Mouse (Mus musculus) hindbrain, embryonic 10.5 days (tissue): ENCODE data around the gene Ubqln4. TPM values are rescaled to one million over a fixed set of nuclear protein-coding genes. Genes with fewer than 3 reads are reported as not detected.
A peak's percentile ranks its signal among the peaks of the same experiment; 100 is the strongest.
"Not testable (repeated sequence)": the region's sequence is repeated elsewhere in the genome, so short reads cannot be mapped to it uniquely, and the experiment has no call there.

Experiments
- DNase-seq: peaks from one replicate; pipeline ENCODE4 v3.0.0-alpha.2; 2017; ENCODE audit warnings: low spot score
- H3K27ac ChIP-seq: fragments of 300-500 bp; sonication (generic); 2 replicates; pipeline ENCODE4 v1.5.1; 2016; ENCODE audit warnings: mild to moderate bottlenecking, moderate library complexity
- H3K27me3 ChIP-seq: fragments of 300-500 bp; sonication (generic); 2 replicates; pipeline ENCODE4 v1.6.1; 2016; ENCODE audit warnings: mild to moderate bottlenecking; ENCODE audit not compliant: poor library complexity, insufficient read depth, severe bottlenecking
- H3K36me3 ChIP-seq: fragments of 300-500 bp; sonication (generic); 2 replicates; pipeline ENCODE4 v1.6.1; 2016; ENCODE audit warnings: mild to moderate bottlenecking, moderate library complexity
- H3K4me1 ChIP-seq: fragments of 300-500 bp; sonication (generic); replicated peaks from 2 replicates; pipeline ENCODE4 v1.6.1; 2016; ENCODE audit warnings: mild to moderate bottlenecking
- H3K4me3 ChIP-seq: fragments of 300-500 bp; sonication (generic); 2 replicates; pipeline ENCODE4 v1.5.1; 2016; ENCODE audit warnings: mild to moderate bottlenecking, moderate library complexity
- H3K9me3 ChIP-seq: fragments of 300-500 bp; sonication (generic); 2 replicates; pipeline ENCODE4 v1.6.1; 2016; ENCODE audit warnings: mild to moderate bottlenecking, moderate library complexity
- WGBS: fragments of 180-500 bp; shearing (Covaris S2); methylation state at CpG from one replicate; pipeline ENCODE4 v1.1.7; 2016; 5-methylcytosine and 5-hydroxymethylcytosine counted together
- polyA plus RNA-seq: library from polyadenylated mRNA; unstranded; fragments of >200 nt; fragmentation: Nextera tagmentation; extraction: Ambion mirVana; gene quantifications from 2 replicates; pipeline ENCODE4 v1.2.1, GENCODE M21; 2016

Gene Ubqln4
- polyA plus RNA-seq, 1 experiment from 2014 or later = 72.5 TPM

DNA sequence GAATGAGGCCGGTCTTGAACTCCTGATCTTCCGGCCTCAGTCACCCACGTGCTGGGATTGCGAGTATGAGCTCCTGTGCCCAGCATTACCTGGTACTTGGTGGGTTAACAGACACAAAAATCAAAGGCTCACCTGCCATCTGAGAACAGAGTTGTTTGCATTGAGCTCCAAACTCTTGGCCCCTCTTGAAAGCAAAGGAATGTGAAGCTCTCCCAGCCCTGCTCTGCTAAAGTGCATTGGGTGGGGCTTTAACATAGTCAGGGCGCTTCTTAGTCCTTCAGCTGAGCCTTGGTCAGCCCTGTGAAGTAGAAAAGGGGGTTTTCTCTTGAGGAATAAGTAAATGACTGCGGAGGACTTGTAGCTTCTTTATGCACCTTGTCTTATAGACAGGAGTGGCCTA, 32.2 kb downstream of the Ubqln4 start:
- H3K27ac ChIP-seq = no peak overlapping the region
- DNase-seq = no peak
- H3K27me3 ChIP-seq = no peaks in the 10 kb centered on the region
- H3K9me3 ChIP-seq = no peaks in the 10 kb centered on the region
- H3K4me3 ChIP-seq = no peak overlapping the region
- WGBS = 95% methylated on average over 6 of the region's 6 CpGs
- H3K36me3 ChIP-seq = peaks cover 86% of the 10 kb centered on the region
- H3K4me1 ChIP-seq = peaks cover 10% of the 10 kb centered on the region

DNA sequence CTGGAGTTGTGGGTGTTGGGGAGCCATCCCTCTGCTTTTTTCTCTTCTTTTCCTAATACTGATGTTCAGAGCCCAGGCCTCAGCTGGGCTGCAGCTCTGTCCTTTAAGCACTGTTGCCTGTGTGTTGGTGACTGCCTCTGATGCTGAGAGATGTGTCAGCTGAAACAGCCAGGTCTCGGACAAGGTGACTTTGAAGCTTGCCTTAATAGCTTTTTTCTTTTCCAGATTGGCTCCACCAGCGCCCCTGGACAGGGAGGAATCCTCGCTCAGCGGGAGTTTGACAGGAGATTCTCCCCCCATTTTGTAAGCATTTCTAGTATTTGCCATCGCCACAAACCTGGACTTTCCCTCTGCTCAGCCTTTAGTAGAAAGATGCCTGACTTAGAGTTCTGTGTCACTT, 33.1 kb downstream of the Ubqln4 start:
- no peaks in the 10 kb centered on the region for H3K27me3 ChIP-seq
- peaks cover 15% of the 10 kb centered on the region for H3K4me1 ChIP-seq
- H3K4me3 ChIP-seq = no peak overlapping the region
- no peak for DNase-seq
- no peak overlapping the region for H3K27ac ChIP-seq
- peaks cover 77% of the 10 kb centered on the region for H3K36me3 ChIP-seq
- no peaks in the 10 kb centered on the region for H3K9me3 ChIP-seq
- WGBS = 94% methylated on average over 5 of the region's 5 CpGs

DNA sequence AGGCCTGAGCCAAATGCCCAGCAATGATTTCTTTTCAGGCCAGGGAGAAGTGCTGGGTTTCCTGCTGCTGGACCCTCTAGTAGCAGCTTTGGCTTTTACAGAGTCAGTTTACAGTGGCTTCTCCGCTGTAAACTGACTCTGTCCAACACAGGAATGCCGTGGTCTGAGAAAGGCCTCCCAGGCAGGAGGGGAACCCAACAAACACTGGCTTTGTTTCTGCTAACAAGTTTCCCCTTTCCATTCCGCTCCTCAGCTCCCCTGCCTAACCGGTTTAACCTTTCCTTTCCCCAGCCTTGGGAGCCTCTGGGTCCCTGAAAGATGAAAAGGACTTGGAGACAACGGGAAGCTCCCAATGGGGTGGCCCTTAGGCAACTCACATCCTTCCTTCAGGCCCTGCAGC, 36.7 kb downstream of the Ubqln4 start:
- H3K4me1 ChIP-seq = peaks cover 30% of the 10 kb centered on the region
- H3K27me3 ChIP-seq = no peaks in the 10 kb centered on the region
- no peak for DNase-seq
- peaks cover 43% of the 10 kb centered on the region for H3K36me3 ChIP-seq
- 18% methylated on average over 5 of the region's 5 CpGs for WGBS
- H3K4me3 ChIP-seq = no peak overlapping the region
- H3K9me3 ChIP-seq = no peaks in the 10 kb centered on the region
- peak overlapping the region; percentile 74 for H3K27ac ChIP-seq

DNA sequence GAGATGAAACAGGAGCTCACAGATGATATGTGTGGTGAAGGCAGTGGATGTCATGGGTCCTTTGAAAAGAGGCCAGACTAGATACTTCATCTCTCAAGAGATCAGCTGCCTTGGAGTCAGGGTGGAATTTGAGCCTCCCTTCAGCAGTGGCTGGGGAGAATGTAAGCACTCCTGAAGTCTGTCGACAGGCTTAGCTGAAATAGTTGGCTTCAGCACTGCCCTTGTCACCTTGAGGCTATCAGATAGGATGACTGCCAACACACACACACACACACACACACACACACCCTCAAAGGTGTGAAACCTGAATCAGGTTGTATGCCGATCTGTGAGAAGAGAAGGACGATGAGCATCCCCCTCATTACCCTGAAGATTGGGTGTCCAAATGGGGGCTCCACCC, 37.5 kb downstream of the Ubqln4 start:
- Histone ChIP-seq H3K36me3 (peaks cover 35% of the 10 kb centered on the region), H3K27ac (peak overlapping the region; percentile 77; the same call in 1 of the 2 replicates), H3K4me3 (no peak overlapping the region; the same call in 1 of the 2 replicates), H3K4me1 (peaks cover 30% of the 10 kb centered on the region), H3K27me3 (no peaks in the 10 kb centered on the region), H3K9me3 (no peaks in the 10 kb centered on the region)
- DNase-seq = no peak
- 54% methylated on average over 3 of the region's 3 CpGs for WGBS

DNA sequence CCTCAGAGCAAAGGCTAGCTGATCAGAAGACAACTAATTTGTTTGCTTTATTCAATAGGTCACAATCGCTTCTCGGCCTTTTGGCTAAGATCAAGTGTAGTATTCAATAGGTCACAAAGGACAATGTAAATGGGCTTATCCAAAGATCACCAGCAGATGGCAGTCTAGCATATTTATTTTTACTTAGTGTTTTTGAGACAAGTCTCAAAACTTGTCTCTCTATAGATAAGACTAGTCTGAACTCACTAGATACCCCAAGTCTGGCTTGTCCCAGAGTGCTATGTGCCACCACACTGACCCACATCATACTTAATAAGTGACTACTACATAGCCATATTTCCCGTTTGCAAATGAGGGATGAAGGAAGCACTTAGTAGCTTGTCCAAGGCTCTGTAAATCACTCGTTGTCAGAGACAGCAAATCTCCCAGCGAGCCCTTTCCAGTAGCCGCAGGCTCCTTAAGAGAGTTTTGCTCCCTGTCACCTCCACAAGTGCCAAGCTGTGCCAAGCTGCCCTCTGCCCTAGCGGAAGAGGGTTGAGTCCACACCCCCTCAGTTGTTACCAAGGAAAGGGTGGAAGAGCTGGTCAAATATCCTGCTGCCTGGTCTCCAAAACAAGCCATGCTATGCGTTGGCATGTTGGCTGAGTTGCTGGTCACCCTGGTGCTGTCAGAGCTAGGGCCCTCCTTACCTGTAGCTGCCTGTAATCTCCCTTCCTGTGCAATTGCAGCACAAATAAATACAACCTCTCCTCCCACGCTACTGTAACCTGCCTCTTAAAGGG, 38.6 kb downstream of the Ubqln4 start:
- DNase-seq = peak; percentile 35
- peak overlapping the region; percentile 77; the same call in 1 of the 2 replicates for H3K27ac ChIP-seq
- WGBS = 38% methylated on average over 9 of the region's 9 CpGs

DNA sequence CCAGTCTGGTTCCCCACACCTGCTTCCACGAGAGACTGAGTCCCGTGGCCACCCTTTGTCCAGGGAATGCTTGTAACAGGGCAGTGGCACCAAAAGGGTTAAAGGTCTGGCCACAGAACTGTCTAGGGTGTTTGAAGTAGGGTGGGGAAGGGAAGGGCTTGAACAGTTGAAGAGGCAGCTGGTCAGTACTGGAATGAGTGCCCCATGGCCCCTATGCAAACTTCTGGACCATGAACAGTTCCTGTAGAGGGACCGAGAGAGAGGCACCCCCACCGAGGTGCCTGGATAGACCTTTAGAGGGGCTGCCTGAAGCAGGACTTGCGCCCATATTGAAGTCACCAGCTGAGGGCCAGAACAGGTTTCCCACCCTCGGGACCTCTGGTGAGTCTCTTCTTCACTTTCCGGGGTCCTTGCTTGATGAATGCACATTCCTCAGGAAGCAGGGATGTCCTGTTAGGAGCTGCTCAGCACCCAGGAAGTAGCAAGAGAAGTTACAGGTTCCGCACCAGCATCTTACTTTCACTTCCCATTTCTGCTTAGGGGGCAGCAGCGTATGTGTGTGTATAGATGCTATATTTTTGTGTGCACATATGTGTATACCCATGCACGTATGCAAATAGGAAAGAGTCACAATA, 39.5 kb downstream of the Ubqln4 start:
- Histone ChIP-seq H3K36me3 (peaks cover 15% of the 10 kb centered on the region), H3K4me1 (peaks cover 30% of the 10 kb centered on the region), H3K9me3 (no peaks in the 10 kb centered on the region), H3K27me3 (no peaks in the 10 kb centered on the region), H3K4me3 (no peak overlapping the region), H3K27ac (no peak overlapping the region)
- DNase-seq = no peak
- WGBS = 77% methylated on average over 10 of the region's 10 CpGs

More for the DNA sequence above, 38.6 kb downstream of the Ubqln4 start:
- Histone ChIP-seq H3K9me3 (no peaks in the 10 kb centered on the region), H3K4me1 (peaks cover 30% of the 10 kb centered on the region), H3K27me3 (no peaks in the 10 kb centered on the region), H3K4me3 (no peak overlapping the region), H3K36me3 (peaks cover 24% of the 10 kb centered on the region)

DNA sequence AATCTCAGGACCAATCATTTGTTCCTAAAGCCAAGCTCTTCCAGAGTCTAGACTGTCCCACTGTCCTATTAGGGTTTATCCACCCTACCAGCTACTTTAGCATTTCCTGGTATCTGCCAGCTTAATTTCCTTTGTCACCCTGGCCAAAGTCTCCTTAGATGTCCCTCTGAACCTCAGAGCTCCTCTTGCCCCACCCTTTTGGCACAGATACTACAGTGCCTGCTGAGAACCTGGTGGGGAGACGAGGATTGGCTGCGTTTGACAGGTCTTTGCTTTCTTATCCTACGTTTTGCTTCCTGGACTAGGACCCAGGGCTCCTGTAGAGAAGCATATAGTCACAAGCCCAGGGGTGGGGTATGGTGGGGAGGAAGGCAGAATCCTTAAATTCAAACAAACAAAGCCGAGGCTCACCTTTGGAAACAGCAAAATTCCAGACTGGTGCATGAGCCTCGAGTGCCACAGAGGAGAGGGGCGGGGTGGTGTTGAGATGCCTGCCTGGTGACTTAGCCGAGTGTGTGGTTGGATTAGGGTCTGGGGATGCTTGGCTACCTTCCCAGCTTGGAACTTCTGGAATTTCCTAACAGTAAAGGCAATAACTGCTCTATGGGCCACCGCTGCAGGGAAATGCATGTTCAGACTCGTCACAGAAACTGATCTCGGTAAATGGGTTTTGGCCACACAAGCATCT, 40.5 kb downstream of the Ubqln4 start:
- H3K27ac ChIP-seq = no peak overlapping the region

DNA sequence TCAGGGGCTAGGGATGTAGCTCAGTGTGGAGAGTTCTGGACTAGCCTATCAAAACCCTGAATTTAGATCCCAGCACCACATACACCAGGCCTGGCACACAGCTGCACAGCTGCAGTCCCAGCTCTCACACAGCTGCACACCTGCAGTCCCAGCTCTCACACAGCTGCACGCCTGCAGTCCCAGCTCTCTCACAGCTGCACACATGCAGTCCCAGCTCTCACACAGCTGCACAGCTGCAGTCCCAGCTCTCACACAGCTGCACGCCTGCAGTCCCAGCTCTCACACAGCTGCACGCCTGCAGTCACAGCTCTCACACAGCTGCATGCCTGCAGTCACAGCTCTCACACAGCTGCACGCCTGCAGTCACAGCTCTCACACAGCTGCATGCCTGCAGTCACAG, 43.0 kb downstream of the Ubqln4 start:
- H3K4me1 ChIP-seq = peaks cover 16% of the 10 kb centered on the region

More for the DNA sequence above, 40.5 kb downstream of the Ubqln4 start:
- Histone ChIP-seq H3K36me3 (peaks cover 6% of the 10 kb centered on the region; the same call in 1 of the 2 replicates), H3K9me3 (no peaks in the 10 kb centered on the region), H3K4me3 (no peak overlapping the region), H3K4me1 (peaks cover 30% of the 10 kb centered on the region), H3K27me3 (no peaks in the 10 kb centered on the region)
- no peak for DNase-seq
- 70% methylated on average over 10 of the region's 10 CpGs for WGBS

DNA sequence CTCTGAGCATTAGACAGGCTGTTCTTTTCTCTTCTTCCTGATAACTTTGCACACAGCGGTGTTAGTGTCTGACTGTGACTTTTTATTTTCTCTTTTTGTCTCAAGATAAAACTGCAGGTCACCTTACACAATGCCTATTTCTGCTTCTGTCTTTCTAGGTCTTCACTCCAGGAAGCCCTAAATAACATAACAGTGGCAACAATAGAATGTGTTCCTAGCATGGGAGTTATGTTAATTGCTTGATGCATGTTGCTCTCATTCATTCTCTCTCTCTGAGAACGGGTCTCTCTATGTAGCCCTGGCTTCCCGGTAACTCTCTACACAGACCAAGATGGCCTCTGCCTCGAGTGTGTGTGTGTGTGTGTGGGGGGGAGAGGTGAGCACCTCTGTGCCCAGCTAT, 48.9 kb downstream of the Ubqln4 start:
- DNase-seq = no peak
- peaks cover 14% of the 10 kb centered on the region for H3K4me1 ChIP-seq
- H3K27ac ChIP-seq = no peak overlapping the region
- no peaks in the 10 kb centered on the region for H3K27me3 ChIP-seq
- no peaks in the 10 kb centered on the region for H3K36me3 ChIP-seq
- no peaks in the 10 kb centered on the region for H3K9me3 ChIP-seq
- H3K4me3 ChIP-seq = no peak overlapping the region
- WGBS = 82% methylated on average over 4 of the region's 4 CpGs

More for the DNA sequence above, 43.0 kb downstream of the Ubqln4 start:
- not testable (repeated sequence) for H3K27ac ChIP-seq, H3K4me3 ChIP-seq, H3K27me3 ChIP-seq, H3K36me3 ChIP-seq, H3K9me3 ChIP-seq, DNase-seq
- WGBS = 79% methylated on average over 4 of the region's 4 CpGs

DNA sequence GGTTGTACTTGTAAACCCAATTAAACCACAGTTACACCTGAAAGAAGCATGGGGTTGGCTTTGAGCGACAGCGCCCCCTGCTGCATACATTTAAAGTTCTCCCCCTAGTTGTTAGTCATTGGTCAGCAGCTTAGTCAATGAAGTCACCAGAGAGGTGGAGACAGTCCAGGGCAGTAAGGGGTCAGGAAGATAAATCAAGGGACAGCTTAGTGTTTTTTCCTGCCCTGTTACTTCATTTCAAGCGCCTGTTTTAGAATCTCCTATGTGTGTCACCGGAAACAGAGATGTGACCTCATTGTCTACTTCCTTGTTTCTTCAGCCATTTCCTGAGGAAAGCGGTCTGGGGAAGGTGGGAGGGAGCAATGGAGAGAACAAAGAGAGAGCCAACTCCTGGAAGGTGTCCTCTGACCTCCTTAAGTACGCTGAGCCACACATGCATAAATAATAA, 50.2 kb downstream of the Ubqln4 start:
- DNase-seq = peak; percentile 66
- H3K4me3 ChIP-seq = no peak overlapping the region
- H3K4me1 ChIP-seq = peaks cover 21% of the 10 kb centered on the region
- WGBS = 32% methylated on average over 6 of the region's 6 CpGs
- H3K27ac ChIP-seq = no peak overlapping the region
- no peaks in the 10 kb centered on the region for H3K36me3 ChIP-seq
- H3K27me3 ChIP-seq = 0 out of 2 replicates have a peak, but pooled peaks cover 6% of the 10 kb centered on the region
- H3K9me3 ChIP-seq = no peaks in the 10 kb centered on the region

DNA sequence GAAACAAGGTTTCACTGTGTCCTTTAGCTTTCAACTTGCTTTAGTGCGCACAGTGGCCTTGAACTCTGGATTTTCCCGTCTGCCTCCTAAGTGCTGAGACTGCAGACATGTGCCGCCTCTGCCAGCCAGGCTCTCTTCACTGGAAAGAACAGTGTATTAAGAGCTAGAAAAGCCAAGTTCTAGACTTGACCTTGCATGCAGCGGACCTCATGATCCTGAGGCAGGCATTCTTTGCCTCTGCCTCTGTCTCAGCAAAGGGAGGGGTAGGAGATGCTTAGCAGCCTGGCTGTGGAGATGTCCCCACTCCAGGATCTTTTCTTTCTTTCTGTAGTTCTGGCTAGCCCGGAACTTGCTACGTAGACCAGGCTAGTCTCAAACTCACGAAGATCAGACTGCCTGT, 51.3 kb downstream of the Ubqln4 start:
- Histone ChIP-seq H3K27ac (no peak overlapping the region), H3K9me3 (no peaks in the 10 kb centered on the region), H3K36me3 (no peaks in the 10 kb centered on the region), H3K4me1 (peaks cover 21% of the 10 kb centered on the region), H3K27me3 (0 out of 2 replicates have a peak, but pooled peaks cover 6% of the 10 kb centered on the region), H3K4me3 (no peak overlapping the region)
- 92% methylated on average over 7 of the region's 7 CpGs for WGBS
- DNase-seq = no peak

DNA sequence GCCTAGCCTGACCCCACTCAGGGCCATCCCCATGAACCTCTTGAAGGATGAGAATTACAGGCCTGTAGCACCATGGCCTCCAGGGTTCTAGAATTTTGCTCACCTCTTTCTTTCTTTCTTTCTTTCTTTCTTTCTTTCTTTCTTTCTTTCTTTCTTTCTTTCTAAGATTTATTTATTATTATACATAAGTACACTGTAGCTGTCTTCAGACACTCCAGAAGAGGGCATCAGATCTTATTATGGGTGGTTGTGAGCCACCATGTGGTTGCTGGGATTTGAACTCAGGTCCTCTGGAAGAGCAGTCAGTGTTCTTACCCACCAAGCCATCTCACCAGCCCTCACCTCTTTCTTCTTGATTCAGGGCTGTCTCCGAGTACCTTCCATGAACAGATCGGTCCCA, 52.1 kb downstream of the Ubqln4 start, which contains the start of gene Arhgef2:
Gene Arhgef2 (plus strand): TSS at position 301 of the 400 bp plus-strand sequence.
- 89% methylated on average over 2 of the region's 2 CpGs for WGBS
- H3K27me3 ChIP-seq, H3K9me3 ChIP-seq, DNase-seq, H3K36me3 ChIP-seq: not testable (repeated sequence)
- peak within 1 kb of the TSS; percentile 77; the same call in 1 of the 2 replicates for H3K27ac ChIP-seq
- H3K4me3 ChIP-seq = peak within 1 kb of the TSS; percentile 51
- H3K4me1 ChIP-seq = peaks cover 21% of the 10 kb centered on the region
